Mouse (Mus musculus): Measurements from ENCODE around the gene Fbxl18. TPM values are rescaled to one million over a fixed set of nuclear protein-coding genes. Genes with fewer than 3 reads are reported as not detected.

Gene Fbxl18
- total and polyA plus RNA-seq, 2 experiments from 2014 or later = 27.5 to 52.8 TPM

DNA sequence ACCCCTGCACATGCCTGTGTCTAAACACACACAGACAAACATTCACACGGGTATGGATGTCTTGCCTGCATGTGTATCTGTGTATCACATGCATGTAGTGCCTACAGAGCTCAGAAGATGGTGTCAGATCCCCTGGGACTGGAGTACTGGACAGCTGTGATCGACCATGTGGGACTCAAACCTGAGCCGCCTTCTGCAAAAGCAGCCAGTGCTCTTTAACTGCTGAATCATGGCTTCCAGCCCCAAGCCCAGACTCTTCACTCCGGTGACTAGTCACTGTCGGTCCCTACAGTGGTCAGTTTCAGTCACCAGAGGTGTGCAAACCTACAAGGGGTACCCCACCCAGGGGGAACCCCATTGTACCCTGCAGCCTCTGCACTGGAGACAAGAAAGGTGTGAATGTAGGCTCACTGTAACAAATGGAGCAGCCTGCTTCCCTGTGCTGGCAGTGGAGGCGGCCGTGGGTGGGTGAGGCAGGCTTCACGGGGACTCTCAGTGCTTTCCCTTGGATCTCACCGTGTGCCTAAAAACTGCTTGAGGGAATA, 3.9 kb upstream of the Fbxl18 start:
- Histone ChIP-seq H3K9me3 (ENCODE audit: low read length) (no peaks in the 10 kb centered on the region), H3K4me1 (ENCODE audit: insufficient read depth, low read length) (peaks cover 13% of the 10 kb centered on the region; the same call in 1 of the 2 replicates), H3K27me3 (ENCODE audit: insufficient read depth, low read length) (no peaks in the 10 kb centered on the region), H3K36me3 (ENCODE audit: insufficient read depth, low read length) (peaks cover 38% of the 10 kb centered on the region), H3K9ac (replicated peaks; ENCODE audit: low read length, poor library complexity, severe bottlenecking) (no peak overlapping the region), H3K4me3 (ENCODE audit: low read depth, low read length) (no peak overlapping the region), H3K4me2 (ENCODE audit: low read depth, low read length, poor library complexity, severe bottlenecking) (no peak overlapping the region), H3K27ac (ENCODE audit: low read depth, low read length) (no peak overlapping the region)
- ATAC-seq (ENCODE audit: low FRiP score) (no peak), DNase-seq (ENCODE audit: low spot score) (no peak)
- WGBS = 87% methylated on average over 9 of the region's 9 CpGs
- no peak for TF ChIP-seq CTCF (IDR thresholded peaks at IDR 0.05)

GRCm38 (mm10) chr5:142898316-142898715, 3.1 kb upstream of the Fbxl18 start:
- H3K4me2 ChIP-seq (ENCODE audit: low read depth, low read length, poor library complexity, severe bottlenecking) = no peak overlapping the region
- no peak overlapping the region for H3K4me3 ChIP-seq (ENCODE audit: low read depth, low read length)
- no peak overlapping the region for H3K9ac ChIP-seq (replicated peaks; ENCODE audit: low read length, poor library complexity, severe bottlenecking)
- no peaks in the 10 kb centered on the region for H3K9me3 ChIP-seq (ENCODE audit: low read length)
- H3K27me3 ChIP-seq (ENCODE audit: insufficient read depth, low read length) = no peaks in the 10 kb centered on the region
- no peak for DNase-seq (ENCODE audit: low spot score)
- no peak for ATAC-seq (ENCODE audit: low FRiP score)
- 86% methylated on average over 4 of the region's 4 CpGs for WGBS
- H3K4me1 ChIP-seq (ENCODE audit: insufficient read depth, low read length) = peaks cover 11% of the 10 kb centered on the region; the same call in 1 of the 2 replicates
- H3K27ac ChIP-seq (ENCODE audit: low read depth, low read length) = no peak overlapping the region
- H3K36me3 ChIP-seq (ENCODE audit: insufficient read depth, low read length) = peaks cover 38% of the 10 kb centered on the region
- no peak for TF ChIP-seq CTCF (IDR thresholded peaks at IDR 0.05)

DNA sequence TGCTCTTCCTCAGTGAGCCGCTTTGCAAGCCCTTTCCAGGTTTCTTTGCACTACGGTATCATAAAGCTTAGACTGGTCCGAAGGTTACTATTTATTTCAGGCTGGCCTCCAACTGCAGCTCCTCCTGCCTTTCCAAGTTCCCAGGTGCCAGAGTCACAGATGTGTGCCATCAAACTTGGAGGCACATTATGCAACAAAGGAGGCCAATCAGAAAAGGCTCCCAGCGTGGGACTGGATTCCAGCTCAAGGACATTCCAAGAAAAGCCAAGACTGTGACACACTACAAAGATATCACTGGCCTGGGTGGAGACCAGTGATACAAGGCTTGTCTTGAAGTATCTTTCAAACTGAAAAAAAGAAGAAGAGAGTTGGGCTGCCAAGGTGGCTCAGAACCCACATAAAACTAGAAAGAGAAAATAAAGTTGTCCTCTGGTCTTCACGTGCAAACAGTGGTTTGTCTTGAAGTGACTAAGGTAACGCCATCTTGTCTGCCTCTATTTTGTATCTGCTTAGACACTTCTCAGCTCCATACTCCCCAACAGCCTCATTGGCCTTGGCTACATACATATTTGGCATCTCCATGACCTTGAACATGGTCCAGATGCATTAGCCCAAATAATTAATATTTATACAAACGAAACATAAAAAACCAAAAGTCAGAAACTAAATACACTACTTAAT, 2.5 kb upstream of the Fbxl18 start:
- Histone ChIP-seq H3K9me3 (ENCODE audit: low read length) (no peaks in the 10 kb centered on the region), H3K4me2 (ENCODE audit: low read depth, low read length, poor library complexity, severe bottlenecking) (no peak overlapping the region), H3K27ac (ENCODE audit: low read depth, low read length) (no peak overlapping the region), H3K4me1 (ENCODE audit: insufficient read depth, low read length) (peaks cover 8% of the 10 kb centered on the region; the same call in 1 of the 2 replicates), H3K36me3 (ENCODE audit: insufficient read depth, low read length) (peaks cover 33% of the 10 kb centered on the region), H3K4me3 (ENCODE audit: low read depth, low read length) (no peak overlapping the region), H3K9ac (replicated peaks; ENCODE audit: low read length, poor library complexity, severe bottlenecking) (no peak overlapping the region), H3K27me3 (ENCODE audit: insufficient read depth, low read length) (no peaks in the 10 kb centered on the region)
- no peak for ATAC-seq (ENCODE audit: low FRiP score)
- 95% methylated on average over 7 of the region's 7 CpGs for whole genome bisulfite sequencing
- TF ChIP-seq CTCF (IDR thresholded peaks at IDR 0.05) = no peak
- DNase-seq (ENCODE audit: low spot score) = no peak

GRCm38 (mm10) chr5:142896713-142897112, 1.5 kb upstream of the Fbxl18 start:
- Histone ChIP-seq H3K4me3 (ENCODE audit: low read depth, low read length) (no peak overlapping the region), H3K9me3 (ENCODE audit: low read length) (no peaks in the 10 kb centered on the region), H3K4me2 (ENCODE audit: low read depth, low read length, poor library complexity, severe bottlenecking) (no peak overlapping the region), H3K36me3 (ENCODE audit: insufficient read depth, low read length) (peaks cover 23% of the 10 kb centered on the region), H3K27me3 (ENCODE audit: insufficient read depth, low read length) (no peaks in the 10 kb centered on the region), H3K27ac (ENCODE audit: low read depth, low read length) (no peak overlapping the region), H3K4me1 (ENCODE audit: insufficient read depth, low read length) (peaks cover 5% of the 10 kb centered on the region; the same call in 1 of the 2 replicates), H3K9ac (replicated peaks; ENCODE audit: low read length, poor library complexity, severe bottlenecking) (no peak overlapping the region)
- 88% methylated on average over 5 of the region's 5 CpGs for WGBS
- TF ChIP-seq CTCF (IDR thresholded peaks at IDR 0.05) = no peak
- no peak for DNase-seq (ENCODE audit: low spot score)
- no peak for ATAC-seq (ENCODE audit: low FRiP score)

GRCm38 (mm10) chr5:142896192-142896591, 971 bp upstream of the Fbxl18 start:
- Histone ChIP-seq H3K36me3 (ENCODE audit: insufficient read depth, low read length) (peaks cover 18% of the 10 kb centered on the region), H3K9ac (replicated peaks; ENCODE audit: low read length, poor library complexity, severe bottlenecking) (no peak overlapping the region), H3K27me3 (ENCODE audit: insufficient read depth, low read length) (no peaks in the 10 kb centered on the region), H3K9me3 (ENCODE audit: low read length) (no peaks in the 10 kb centered on the region), H3K4me1 (ENCODE audit: insufficient read depth, low read length) (peaks cover 5% of the 10 kb centered on the region; the same call in 1 of the 2 replicates), H3K4me3 (ENCODE audit: low read depth, low read length) (no peak overlapping the region), H3K4me2 (ENCODE audit: low read depth, low read length, poor library complexity, severe bottlenecking) (no peak overlapping the region), H3K27ac (ENCODE audit: low read depth, low read length) (no peak overlapping the region)
- 83% methylated on average over 10 of the region's 10 CpGs for WGBS
- no peak for DNase-seq (ENCODE audit: low spot score)
- peak; percentile 49 for TF ChIP-seq CTCF (IDR thresholded peaks at IDR 0.05)
- ATAC-seq (ENCODE audit: low FRiP score) = no peak

DNA sequence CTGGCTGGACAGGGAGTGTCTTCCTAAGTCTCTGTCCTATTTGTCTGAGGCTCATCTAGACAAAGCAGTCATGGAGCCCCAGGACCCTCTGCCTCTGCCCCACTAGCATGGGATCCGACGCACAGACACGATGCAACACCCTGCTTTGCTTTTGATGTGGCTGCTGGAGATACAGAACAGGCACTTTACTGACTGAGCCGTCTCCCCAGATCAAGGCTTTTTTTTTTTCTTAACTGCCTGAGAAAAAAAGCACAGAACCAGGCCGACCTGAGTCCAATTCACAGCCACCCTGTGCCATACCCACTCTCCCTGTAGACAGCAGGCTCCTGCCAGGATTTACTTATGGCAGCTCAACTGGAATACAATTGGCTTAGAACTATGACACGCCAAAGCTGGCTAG, 3.8 kb downstream of the Fbxl18 start:
- 75% methylated on average over 6 of the region's 6 CpGs for WGBS
- DNase-seq (ENCODE audit: low spot score) = no peak
- no peak overlapping the region for H3K9ac ChIP-seq (replicated peaks; ENCODE audit: low read length, poor library complexity, severe bottlenecking)

More for the DNA sequence above, 3.8 kb downstream of the Fbxl18 start:
- no peak for TF ChIP-seq CTCF (IDR thresholded peaks at IDR 0.05)
- H3K36me3 ChIP-seq (ENCODE audit: insufficient read depth, low read length) = peaks cover 16% of the 10 kb centered on the region
- no peak overlapping the region for H3K4me2 ChIP-seq (ENCODE audit: low read depth, low read length, poor library complexity, severe bottlenecking)
- no peak for ATAC-seq (ENCODE audit: low FRiP score)
- H3K4me3 ChIP-seq (ENCODE audit: low read depth, low read length) = no peak overlapping the region
- H3K4me1 ChIP-seq (ENCODE audit: insufficient read depth, low read length) = peaks cover 5% of the 10 kb centered on the region; the same call in 1 of the 2 replicates
- no peaks in the 10 kb centered on the region for H3K9me3 ChIP-seq (ENCODE audit: low read length)
- no peaks in the 10 kb centered on the region for H3K27me3 ChIP-seq (ENCODE audit: insufficient read depth, low read length)
- H3K27ac ChIP-seq (ENCODE audit: low read depth, low read length) = no peak overlapping the region
